Mouse (Mus musculus) ES-E14 (cell line): ENCODE measurements at regions not wholly inside any gene's neighbourhood (a gene's known extent, or its start where the extent isn't known, plus 50 kb on each side); places are given as distances from the start of the nearest gene placed in this dataset.

Experiments
- DNase-seq: peaks from one replicate; pipeline ENCODE4 v3.0.0-alpha.2; 2013; ENCODE audit warnings: low read depth, low spot score
- H3K27ac ChIP-seq: 2 replicates; pipeline ENCODE4 v1.5.1; 2012; ENCODE audit warnings: low read depth, mild to moderate bottlenecking, low read length, moderate library complexity, mixed read lengths; ENCODE audit not compliant: poor library complexity, insufficient read depth, severe bottlenecking
- H3K36me3 ChIP-seq: 2 replicates; pipeline ENCODE4 v1.6.1; 2012; ENCODE audit warnings: mild to moderate bottlenecking, low read length, moderate library complexity, mixed read lengths; ENCODE audit not compliant: control insufficient read depth, poor library complexity, insufficient read depth, severe bottlenecking
- H3K4me1 ChIP-seq, 2 experiments: fragments of 150-350 bp in 1 of 2; sonication (generic) in 1 of 2; 2 replicates each; pipeline ENCODE4 v1.6.1; 2012; ENCODE audit warnings: low read length in 2 of 2, mild to moderate bottlenecking in 1 of 2, mixed read lengths in 1 of 2; ENCODE audit not compliant: control insufficient read depth in 2 of 2, insufficient read depth in 2 of 2, poor library complexity in 1 of 2
- H3K4me3 ChIP-seq, 2 experiments: fragments of 150-350 bp in 1 of 2; sonication (generic) in 1 of 2; 2 replicates each; pipeline ENCODE4 v1.5.1; 2012; ENCODE audit warnings: low read length in 2 of 2, low read depth in 1 of 2, mild to moderate bottlenecking in 1 of 2, mixed read lengths in 1 of 2; ENCODE audit not compliant: insufficient read depth in 1 of 2, poor library complexity in 1 of 2, severe bottlenecking in 1 of 2
- H3K9ac ChIP-seq: 2 replicates; pipeline ENCODE4 v1.6.1; 2012; ENCODE audit warnings: low read depth, mild to moderate bottlenecking, low read length, mixed read lengths; ENCODE audit not compliant: poor library complexity, insufficient read depth, severe bottlenecking
- H3K9me3 ChIP-seq: fragments of 150-350 bp; sonication (generic); 2 replicates; pipeline ENCODE4 v1.6.1; 2012; ENCODE audit warnings: low read depth, mild to moderate bottlenecking, low read length; ENCODE audit not compliant: control insufficient read depth, insufficient read depth
- CHD2 ChIP-seq: IDR thresholded peaks from 2 replicates; pipeline ENCODE4 v1.6.1; 2014; ENCODE audit warnings: mild to moderate bottlenecking, low read depth, low read length, inconsistent platforms
- HCFC1 ChIP-seq: IDR thresholded peaks from 2 replicates; pipeline ENCODE4 v1.6.1; 2012; ENCODE audit warnings: low read length, inconsistent platforms, borderline replicate concordance; ENCODE audit not compliant: insufficient read depth
- MAFK ChIP-seq: IDR thresholded peaks from 2 replicates; pipeline ENCODE4 v1.6.1; 2014; ENCODE audit warnings: mild to moderate bottlenecking, low read depth, low read length, inconsistent platforms; ENCODE audit not compliant: insufficient read depth
- ZC3H11A ChIP-seq: IDR thresholded peaks from 2 replicates; pipeline ENCODE4 v1.6.1; 2012; ENCODE audit warnings: low read depth, mild to moderate bottlenecking, inconsistent platforms, low read length, borderline replicate concordance
- ZNF384 ChIP-seq: IDR thresholded peaks from 2 replicates; pipeline ENCODE4 v1.6.1; 2012; ENCODE audit warnings: low read depth, low read length, inconsistent platforms
- in situ Hi-C, 2 experiments: fragments of 600-800 bp; cut with MboI; formaldehyde crosslinking; loops; one replicate each; pipeline ENCODE4 v1.15.1; 2025; ENCODE audit warnings: low sequenced_read_pairs in 2 of 2, inconsistent platforms in 1 of 2; ENCODE audit not compliant: unreplicated experiment in 2 of 2

DNA sequence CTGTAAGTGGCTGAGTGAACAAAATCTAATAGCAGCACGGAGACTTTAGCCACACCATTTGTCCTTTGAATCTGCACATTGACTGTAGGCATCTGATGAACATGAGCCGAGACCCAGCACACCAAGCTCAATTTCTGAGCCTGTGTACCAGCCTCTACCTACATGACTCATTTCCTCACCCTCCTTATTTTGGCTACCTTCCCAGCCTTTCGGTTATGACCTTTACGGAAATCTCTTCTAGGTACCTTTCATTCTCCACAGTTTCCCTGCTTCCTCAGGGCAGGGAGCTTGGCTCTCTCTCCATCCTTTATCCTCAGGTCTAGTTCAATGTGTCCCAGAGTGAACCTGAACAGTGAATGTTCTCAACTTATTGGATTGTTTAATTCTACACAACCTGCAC, 77.3 kb upstream of the Hs3st1 start:
- Histone ChIP-seq H3K27ac (no peak overlapping the region), H3K9me3 (no peaks in the 10 kb centered on the region), H3K36me3 (no peaks in the 10 kb centered on the region), H3K4me1 (no peaks in the 10 kb centered on the region), H3K4me3 (no peak overlapping the region), H3K9ac (no peak overlapping the region)
- no peak for DNase-seq
- no peak for TF ChIP-seq CHD2
- no peak for TF ChIP-seq ZC3H11A
- no peak for TF ChIP-seq ZNF384
- TF ChIP-seq HCFC1: no peak
- TF ChIP-seq MAFK: no peak
- in situ Hi-C loops: no loop called here

GRCm38 (mm10) chr5:39824680-39825079, 69.4 kb upstream of the Hs3st1 start:
- no peak overlapping the region for H3K27ac ChIP-seq
- no peaks in the 10 kb centered on the region for H3K9me3 ChIP-seq
- no peak overlapping the region for H3K9ac ChIP-seq
- no peak for DNase-seq
- H3K36me3 ChIP-seq: no peaks in the 10 kb centered on the region
- no peak overlapping the region for H3K4me3 ChIP-seq
- in situ Hi-C loops: no loop called here
- no peaks in the 10 kb centered on the region for H3K4me1 ChIP-seq
- TF ChIP-seq MAFK: no peak
- TF ChIP-seq ZC3H11A: no peak
- no peak for TF ChIP-seq CHD2
- no peak for TF ChIP-seq HCFC1
- TF ChIP-seq ZNF384: no peak

- in situ Hi-C loops: no loop called here
- Histone ChIP-seq H3K4me3 (no peak overlapping the region), H3K36me3 (no peaks in the 10 kb centered on the region), H3K4me1 (no peaks in the 10 kb centered on the region), H3K27ac (no peak overlapping the region), H3K9ac (no peak overlapping the region), H3K9me3 (no peaks in the 10 kb centered on the region)
- DNase-seq: no peak
- no peak for TF ChIP-seq HCFC1
Observed at GRCm38 (mm10) chr5:39806643-39807042, 51.4 kb upstream of the Hs3st1 start.
